Mouse (Mus musculus) kidney, adult 2 months (tissue): ENCODE results near the gene Pgm5. TPM values are rescaled to one million over a fixed set of nuclear protein-coding genes. Genes with fewer than 3 reads are reported as not detected.
A peak's percentile ranks its signal among the peaks of the same experiment; 100 is the strongest.

ENCODE experiments used
- DNase-seq: peaks from one replicate; pipeline ENCODE4 v3.0.0; 2021
- H3K27ac ChIP-seq: fragments of 200-500 bp; 2 replicates; pipeline ENCODE4 v1.5.1; 2012; ENCODE audit warnings: low read depth, low read length, control low read depth, inconsistent platforms; ENCODE audit not compliant: insufficient read depth
- H3K27me3 ChIP-seq: fragments of 200-500 bp; replicated peaks from 2 replicates; pipeline ENCODE4 v1.6.1; 2012; ENCODE audit warnings: mild to moderate bottlenecking, moderate library complexity, low read length, inconsistent platforms; ENCODE audit not compliant: control insufficient read depth, insufficient read depth
- H3K36me3 ChIP-seq: fragments of 200-500 bp; 2 replicates; pipeline ENCODE4 v1.6.1; 2012; ENCODE audit warnings: mild to moderate bottlenecking, moderate library complexity, low read length, inconsistent platforms; ENCODE audit not compliant: control insufficient read depth, insufficient read depth
- H3K4me1 ChIP-seq: fragments of 200-500 bp; 2 replicates; pipeline ENCODE4 v1.6.1; 2011; ENCODE audit warnings: low read length; ENCODE audit not compliant: control insufficient read depth, insufficient read depth
- H3K4me3 ChIP-seq: fragments of 200-500 bp; 2 replicates; pipeline ENCODE4 v1.5.1; 2011; ENCODE audit warnings: mild to moderate bottlenecking, low read depth, low read length, control low read depth; ENCODE audit not compliant: insufficient read depth
- CTCF ChIP-seq: fragments of 200-500 bp; conservative IDR thresholded peaks from 2 replicates; pipeline ENCODE4 v1.5.1; 2011; ENCODE audit warnings: low read depth, mild to moderate bottlenecking, control low read depth, low read length, moderate library complexity, mixed read lengths; ENCODE audit not compliant: insufficient read depth, insufficient read length
- POLR2A ChIP-seq: fragments of 200-500 bp; IDR thresholded peaks from one replicate; pipeline ENCODE4 v1.6.1; 2011; ENCODE audit warnings: low read depth, low read length, control low read depth
- WGBS: fragments of 180-500 bp; shearing (Covaris S2); methylation state at CpG from one replicate; pipeline ENCODE4 v1.1.7; 2018; 5-methylcytosine and 5-hydroxymethylcytosine counted together
- polyA plus RNA-seq: library from polyadenylated mRNA; depleted of rRNA; stranded (reverse); fragments of >200 nt; gene quantifications from 2 replicates; pipeline ENCODE4 v1.2.3, GENCODE M21; 2012

The Pgm5 gene
- polyA plus RNA-seq, 1 experiment, result 10.7 TPM

DNA sequence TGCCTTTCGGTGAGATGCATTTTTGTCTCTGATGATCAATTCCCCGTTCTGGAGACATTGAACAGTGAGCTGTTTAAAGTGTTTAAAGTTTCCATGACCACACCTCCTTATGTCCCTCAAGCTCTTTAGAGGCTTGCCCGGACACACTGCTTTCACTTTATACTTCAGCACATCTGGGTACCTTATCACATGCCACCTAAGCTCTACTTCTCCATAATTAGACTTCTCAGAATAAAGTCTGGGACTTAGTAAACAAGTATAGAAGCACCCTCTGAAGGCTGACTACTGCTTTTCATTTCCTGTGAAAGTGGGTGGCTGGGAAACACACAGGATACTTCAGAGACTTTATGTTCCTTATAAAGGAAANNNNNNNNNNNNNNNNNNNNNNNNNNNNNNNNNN lies 204.7 kb downstream of the Pgm5 start:
- TF ChIP-seq POLR2A (no peak), CTCF (no peak)
- no peaks in the 10 kb centered on the region for H3K36me3 ChIP-seq
- no peak overlapping the region for H3K27ac ChIP-seq
- H3K4me1 ChIP-seq, result peaks cover 8% of the 10 kb centered on the region
- no peak overlapping the region for H3K4me3 ChIP-seq
- no peak for DNase-seq
- WGBS, result 81% methylated on average over 3 of the region's 3 CpGs
- H3K27me3 ChIP-seq, result no peaks in the 10 kb centered on the region

DNA sequence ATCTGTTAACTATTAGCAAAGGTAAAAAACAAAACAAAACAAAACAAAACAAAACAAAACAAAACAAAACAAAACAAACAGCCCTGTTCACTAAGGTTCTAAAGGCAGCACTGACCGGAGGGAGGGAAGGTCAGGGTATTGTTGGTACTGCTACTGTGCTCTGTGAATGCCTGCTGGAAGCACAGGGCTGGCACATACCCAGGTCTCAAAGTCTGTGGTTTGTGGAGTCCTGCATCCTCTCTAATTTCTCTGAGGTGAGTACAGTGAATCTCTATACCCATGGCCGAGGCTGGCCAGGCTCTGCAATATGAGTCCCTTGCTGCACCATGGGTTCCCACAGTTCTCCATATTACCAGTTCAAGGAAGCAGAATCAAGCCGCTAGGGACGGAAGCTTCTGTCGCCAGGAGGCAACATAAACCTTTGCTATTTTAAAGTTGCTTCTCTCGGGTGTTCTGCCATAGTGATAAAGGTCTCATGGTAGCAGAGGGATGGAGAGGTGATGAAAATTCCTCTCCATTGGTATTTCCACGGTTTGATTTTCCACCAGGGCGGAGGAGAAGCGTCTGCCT lies 208.3 kb downstream of the Pgm5 start:
- Histone ChIP-seq H3K36me3 (no peaks in the 10 kb centered on the region), H3K4me3 (no peak overlapping the region), H3K4me1 (peaks cover 3% of the 10 kb centered on the region; the same call in 1 of the 2 replicates), H3K27me3 (no peaks in the 10 kb centered on the region), H3K27ac (no peak overlapping the region)
- DNase-seq, result peak; percentile 84
- TF ChIP-seq CTCF (no peak), POLR2A (no peak)
- WGBS, result 53% methylated on average over 9 of the region's 9 CpGs

GRCm38 (mm10) chr19:24652342-24653019 lies 209.2 kb downstream of the Pgm5 start:
- H3K4me1 ChIP-seq, result peaks cover 3% of the 10 kb centered on the region; the same call in 1 of the 2 replicates
- no peaks in the 10 kb centered on the region for H3K27me3 ChIP-seq
- H3K36me3 ChIP-seq, result no peaks in the 10 kb centered on the region
- no peak overlapping the region for H3K27ac ChIP-seq
- no peak for TF ChIP-seq POLR2A
- TF ChIP-seq CTCF, result no peak
- no peak overlapping the region for H3K4me3 ChIP-seq
- WGBS, result 33% methylated on average over 6 of the region's 6 CpGs
- DNase-seq, result peak; percentile 44

DNA sequence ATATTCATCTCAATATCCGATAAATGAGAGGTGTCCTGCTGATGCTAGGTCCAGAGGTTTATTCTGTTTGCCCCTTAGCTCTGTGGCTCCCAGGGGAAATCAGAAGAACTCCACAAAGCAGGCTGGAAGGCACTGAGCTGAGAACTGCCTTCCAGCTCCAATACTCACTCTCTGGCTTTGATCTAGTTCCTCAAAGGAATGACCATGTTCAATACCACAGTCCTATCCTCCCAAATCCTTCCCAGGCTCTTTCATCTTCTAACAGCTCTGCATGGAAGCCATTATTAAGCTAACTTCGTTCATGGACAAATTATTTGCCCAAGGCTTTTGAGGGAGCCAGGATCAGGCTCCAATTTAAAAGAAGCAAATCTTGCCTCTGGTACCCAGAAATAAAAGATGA lies 210.1 kb downstream of the Pgm5 start:
- Histone ChIP-seq H3K4me1 (peaks cover 3% of the 10 kb centered on the region; the same call in 1 of the 2 replicates), H3K27ac (no peak overlapping the region), H3K27me3 (no peaks in the 10 kb centered on the region), H3K4me3 (no peak overlapping the region), H3K36me3 (no peaks in the 10 kb centered on the region)
- TF ChIP-seq CTCF (no peak), POLR2A (no peak)
- 80% methylated on average over 2 of the region's 2 CpGs for WGBS
- no peak for DNase-seq

GRCm38 (mm10) chr19:24650428-24650827 lies 211.2 kb downstream of the Pgm5 start:
- no peaks in the 10 kb centered on the region for H3K27me3 ChIP-seq
- H3K27ac ChIP-seq, result no peak overlapping the region
- H3K4me1 ChIP-seq, result peaks cover 3% of the 10 kb centered on the region; the same call in 1 of the 2 replicates
- H3K36me3 ChIP-seq, result no peaks in the 10 kb centered on the region
- no peak for DNase-seq
- WGBS, result 79% methylated on average over 8 of the region's 8 CpGs
- no peak for TF ChIP-seq CTCF
- TF ChIP-seq POLR2A, result no peak
- no peak overlapping the region for H3K4me3 ChIP-seq

DNA sequence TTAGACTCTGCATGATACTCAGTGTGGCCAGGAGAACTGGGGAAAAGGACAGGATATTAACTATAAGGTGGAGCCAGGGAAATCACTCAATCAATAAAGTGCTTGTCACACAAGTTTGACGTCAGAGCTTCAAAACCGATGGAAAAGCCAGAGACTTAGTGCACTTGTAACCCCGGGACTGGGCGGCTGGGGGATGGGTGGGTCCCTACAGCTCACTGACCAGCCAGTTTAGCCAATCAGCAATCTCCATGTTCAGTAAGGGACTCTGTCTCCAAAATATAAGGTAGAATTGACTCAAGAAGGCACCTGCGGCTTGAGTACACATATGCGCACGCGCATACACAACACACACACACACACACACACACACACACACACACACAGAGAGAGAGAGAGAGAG lies 213.6 kb downstream of the Pgm5 start:
- Histone ChIP-seq H3K4me1 (peaks cover 3% of the 10 kb centered on the region; the same call in 1 of the 2 replicates), H3K27ac (no peak overlapping the region), H3K36me3 (no peaks in the 10 kb centered on the region), H3K4me3 (no peak overlapping the region), H3K27me3 (no peaks in the 10 kb centered on the region)
- 77% methylated on average over 8 of the region's 8 CpGs for WGBS
- no peak for TF ChIP-seq CTCF
- no peak for TF ChIP-seq POLR2A
- DNase-seq, result no peak

DNA sequence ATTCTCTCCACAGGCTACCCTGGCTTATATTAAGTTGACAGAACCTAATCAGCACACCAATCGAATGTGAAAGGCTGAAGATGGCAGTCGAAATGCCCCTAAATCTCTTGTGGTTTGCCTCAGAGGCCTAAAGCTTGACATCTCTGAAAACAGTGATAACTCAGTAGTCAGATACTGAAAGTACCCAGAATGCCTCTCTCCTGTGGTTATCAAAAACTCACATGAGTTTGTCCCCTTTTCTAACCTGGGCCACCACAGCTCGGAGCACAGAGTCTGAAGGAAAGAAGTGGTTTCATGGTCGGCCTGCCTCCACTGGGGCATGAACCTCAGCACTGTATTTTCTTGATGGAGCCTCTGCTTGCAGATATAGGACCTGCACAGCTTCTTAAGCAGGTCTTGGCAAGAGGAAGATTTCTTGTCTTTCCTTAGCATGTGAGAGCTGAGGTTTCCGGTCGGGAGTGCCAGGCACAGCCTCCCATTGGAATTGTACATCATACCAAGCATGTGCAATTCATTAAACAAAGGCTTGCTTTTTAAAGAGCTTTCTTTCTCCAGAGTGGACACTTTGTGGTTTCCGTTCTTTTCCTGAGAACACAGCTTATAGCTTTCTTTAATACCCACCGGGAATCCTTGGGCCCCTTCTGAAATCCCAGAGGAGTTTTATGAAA lies 215.4 kb downstream of the Pgm5 start:
- Histone ChIP-seq H3K36me3 (no peaks in the 10 kb centered on the region), H3K4me3 (no peak overlapping the region), H3K27ac (no peak overlapping the region), H3K4me1 (no peaks in the 10 kb centered on the region), H3K27me3 (no peaks in the 10 kb centered on the region)
- DNase-seq, result no peak
- 84% methylated on average over 8 of the region's 8 CpGs for WGBS
- TF ChIP-seq POLR2A (no peak), CTCF (no peak)
